Mouse (Mus musculus) kidney, adult 8-10 months (tissue): Measurements from ENCODE around the gene Mapkapk2.
A peak's percentile ranks its signal among the peaks of the same experiment; 100 is the strongest.

ENCODE experiments used
- DNase-seq, 2 experiments: peaks; one replicate each; pipeline ENCODE4 v3.0.0; 2022

The Mapkapk2 gene

GRCm38 (mm10) chr1:131079762-131080161 is 17.9 kb downstream of the Mapkapk2 start:
- DNase-seq = no peak

- DNase-seq = no peak
Measured at GRCm38 (mm10) chr1:131078761-131079330, 18.8 kb downstream of the Mapkapk2 start.

GRCm38 (mm10) chr1:131075098-131075791 is 22.4 kb downstream of the Mapkapk2 start:
- DNase-seq = no peak

- no peak for DNase-seq
Measured at GRCm38 (mm10) chr1:131074524-131074938, 23.1 kb downstream of the Mapkapk2 start.

- no peak for DNase-seq
Measured at GRCm38 (mm10) chr1:131072376-131072990, 25.1 kb downstream of the Mapkapk2 start.

- DNase-seq = no peak
Measured at GRCm38 (mm10) chr1:131069010-131069409, 28.6 kb downstream of the Mapkapk2 start.

GRCm38 (mm10) chr1:131068011-131068727 is 29.5 kb downstream of the Mapkapk2 start:
- peak; percentile 58 to 63 for DNase-seq

- DNase-seq = no peak
Measured at GRCm38 (mm10) chr1:131064202-131064601, 33.4 kb downstream of the Mapkapk2 start.

GRCm38 (mm10) chr1:131062821-131063220 is 34.8 kb downstream of the Mapkapk2 start:
- DNase-seq = no peak

- no peak for DNase-seq
Measured at GRCm38 (mm10) chr1:131061740-131062254, 35.8 kb downstream of the Mapkapk2 start.

- DNase-seq = no peak
Measured at GRCm38 (mm10) chr1:131060290-131061253, 37.1 kb downstream of the Mapkapk2 start.

GRCm38 (mm10) chr1:131059841-131060240 is 37.8 kb downstream of the Mapkapk2 start:
- no peak for DNase-seq

- no peak for DNase-seq
Measured at GRCm38 (mm10) chr1:131059411-131059810, 38.2 kb downstream of the Mapkapk2 start.

GRCm38 (mm10) chr1:131058431-131058830 is 39.2 kb downstream of the Mapkapk2 start:
- DNase-seq = no peak

GRCm38 (mm10) chr1:131054251-131054650 is 43.4 kb downstream of the Mapkapk2 start:
- DNase-seq = no peak

GRCm38 (mm10) chr1:131053656-131054055 is 44.0 kb downstream of the Mapkapk2 start:
- DNase-seq = no peak

- peak; percentile 68 to 71 for DNase-seq
Measured at GRCm38 (mm10) chr1:131053239-131053638, 44.4 kb downstream of the Mapkapk2 start.

GRCm38 (mm10) chr1:131051073-131051472 is 46.6 kb downstream of the Mapkapk2 start:
- no peak for DNase-seq

- DNase-seq = no peak
Measured at GRCm38 (mm10) chr1:131050617-131051016, 47.0 kb downstream of the Mapkapk2 start.

GRCm38 (mm10) chr1:131050011-131050410 is 47.6 kb downstream of the Mapkapk2 start:
- DNase-seq = no peak

GRCm38 (mm10) chr1:131049361-131049806 is 48.2 kb downstream of the Mapkapk2 start:
- no peak for DNase-seq

- DNase-seq = no peak
Measured at GRCm38 (mm10) chr1:131048946-131049345, 48.7 kb downstream of the Mapkapk2 start.
